Mouse (Mus musculus) ES-CJ7 (cell line): ENCODE measurements around the gene Gdf9.
A peak's percentile ranks its signal among the peaks of the same experiment; 100 is the strongest.
"Not testable (repeated sequence)": the region's sequence is repeated elsewhere in the genome, so short reads cannot be mapped to it uniquely, and the experiment has no call there.

Source experiments
- DNase-seq: peaks from one replicate; pipeline ENCODE4 v3.0.0; 2011; ENCODE audit warnings: low read depth, low spot score

Gene Gdf9

GRCm38 (mm10) chr11:53430670-53431346 lies at the start of gene Gdf9, which contains the start of gene Uqcrq:
Gene Gdf9 (plus strand): TSS chr11:53431023.
Gene Uqcrq (minus strand): TSS chr11:53430831.
- DNase-seq, result peak; percentile 100

DNA sequence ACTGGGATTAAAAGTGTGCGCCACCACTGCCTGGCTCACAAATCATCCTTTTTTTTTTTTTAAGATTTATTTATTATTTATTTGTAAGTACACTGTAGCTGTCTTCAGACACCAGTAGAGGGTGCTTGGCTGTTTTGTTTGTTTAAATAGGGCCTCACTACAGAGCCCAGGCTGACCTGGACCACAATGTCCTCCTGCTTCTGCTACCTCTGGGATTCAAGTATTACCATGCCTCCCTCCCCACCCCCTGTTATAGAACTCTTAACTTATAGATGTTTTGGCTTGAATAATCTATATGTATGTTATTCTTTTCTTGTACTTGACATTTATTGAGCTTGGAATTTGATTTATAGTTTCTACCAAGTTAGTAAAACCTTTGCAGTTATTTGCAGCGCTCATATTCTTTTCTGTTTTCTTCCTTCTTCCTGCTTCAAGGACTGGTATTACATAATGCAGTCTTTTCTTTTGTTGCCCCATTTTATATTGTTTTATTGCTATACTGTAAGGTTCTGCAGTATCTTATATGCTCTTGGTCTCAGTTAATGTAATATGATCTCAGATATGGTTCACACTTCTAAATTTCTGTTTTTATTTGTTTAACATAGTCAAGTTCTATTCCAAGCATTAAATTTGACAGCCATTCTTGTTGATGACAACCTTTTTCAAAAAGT lies 46.9 kb upstream of the Gdf9 start:
- DNase-seq, result no peak

- DNase-seq, result no peak
Measured at GRCm38 (mm10) chr11:53393856-53394255, 37.0 kb upstream of the Gdf9 start.

DNA sequence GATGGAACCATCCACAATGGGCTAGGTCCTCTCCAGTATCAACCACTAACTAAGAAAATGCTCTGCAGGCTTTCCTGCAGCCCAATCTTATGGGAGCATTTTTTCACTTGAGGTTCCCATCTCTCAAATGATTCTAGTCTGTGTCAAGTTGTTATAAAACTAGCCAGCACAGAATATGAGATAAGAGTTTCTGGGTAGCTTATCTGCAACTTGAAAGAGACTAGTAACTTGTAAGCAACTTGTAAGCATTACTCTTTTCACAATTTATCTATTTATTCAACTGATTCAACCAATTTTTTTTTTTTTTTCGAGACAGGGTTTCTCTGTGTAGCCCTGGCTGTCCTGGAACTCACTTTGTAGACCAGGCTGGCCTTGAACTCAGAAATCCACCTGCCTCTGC lies 27.2 kb upstream of the Gdf9 start:
- no peak for DNase-seq

GRCm38 (mm10) chr11:53411738-53412137 lies 19.1 kb upstream of the Gdf9 start:
- peak; percentile 54 for DNase-seq

DNA sequence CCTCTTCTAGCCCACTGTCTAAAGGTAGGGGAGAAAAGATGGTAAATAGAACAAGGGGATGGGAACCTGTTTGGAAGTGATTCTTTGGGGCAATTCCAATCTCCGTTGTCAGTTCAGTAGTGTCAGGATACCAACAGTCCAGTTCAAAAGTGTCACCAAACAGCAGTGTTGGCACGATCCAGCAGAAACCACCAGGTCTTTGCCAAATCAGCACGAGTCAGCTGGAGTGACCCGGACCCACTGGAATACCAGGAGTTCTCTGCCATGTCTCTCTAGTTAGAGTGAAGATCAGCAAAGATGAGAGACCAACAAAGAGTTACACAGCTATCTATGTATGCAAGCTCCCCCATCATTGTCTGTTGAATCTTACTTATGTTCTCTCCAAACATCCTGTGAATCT lies 17.0 kb upstream of the Gdf9 start:
- no peak for DNase-seq

- no peak for DNase-seq
Measured at GRCm38 (mm10) chr11:53418048-53418447, 12.8 kb upstream of the Gdf9 start.

DNA sequence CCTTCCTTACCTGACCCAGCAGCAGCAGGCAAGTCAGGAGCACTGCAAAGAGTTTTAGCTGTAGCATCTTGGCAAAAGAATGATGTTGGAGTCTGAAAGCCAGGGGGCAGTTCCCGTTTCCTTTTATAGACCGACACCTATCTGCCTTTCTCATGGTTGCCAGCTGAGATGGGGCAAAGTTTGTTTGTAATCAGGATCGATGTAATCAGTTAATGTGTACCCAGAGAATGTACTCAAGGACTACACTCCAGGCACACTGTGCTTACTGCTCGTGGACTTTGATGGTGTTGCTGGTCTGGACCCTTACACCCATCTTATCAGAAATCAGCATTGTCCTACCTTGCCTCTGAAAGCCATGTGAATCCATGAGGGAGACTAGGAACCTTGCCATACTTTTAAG lies 7.8 kb upstream of the Gdf9 start, which contains the start of gene Leap2:
TSS of gene Leap2 (minus strand) at position 135 of the 400 bp plus-strand sequence.
- DNase-seq, result no peak

- no peak for DNase-seq
Measured at GRCm38 (mm10) chr11:53424826-53425225, 6.0 kb upstream of the Gdf9 start.

DNA sequence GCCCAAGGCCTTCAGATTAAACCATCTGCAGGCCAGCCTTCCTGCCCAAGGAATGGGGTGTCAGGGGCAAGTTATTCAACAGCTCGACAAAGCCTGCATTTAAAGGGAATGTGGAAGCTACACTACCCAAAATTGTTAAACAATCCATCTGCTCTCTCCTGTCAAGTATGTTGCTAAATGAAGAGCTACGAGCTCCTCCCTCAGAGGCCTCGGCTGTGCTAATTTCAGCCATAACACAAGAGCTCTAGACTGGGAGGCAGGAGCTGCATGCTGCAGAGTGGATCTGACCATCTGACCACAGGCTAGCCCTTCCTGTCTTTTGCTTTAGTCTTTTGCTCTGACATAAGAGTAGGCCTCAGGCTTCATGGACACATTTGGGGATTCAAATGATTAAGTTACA lies 5.6 kb upstream of the Gdf9 start:
- DNase-seq, result no peak

DNA sequence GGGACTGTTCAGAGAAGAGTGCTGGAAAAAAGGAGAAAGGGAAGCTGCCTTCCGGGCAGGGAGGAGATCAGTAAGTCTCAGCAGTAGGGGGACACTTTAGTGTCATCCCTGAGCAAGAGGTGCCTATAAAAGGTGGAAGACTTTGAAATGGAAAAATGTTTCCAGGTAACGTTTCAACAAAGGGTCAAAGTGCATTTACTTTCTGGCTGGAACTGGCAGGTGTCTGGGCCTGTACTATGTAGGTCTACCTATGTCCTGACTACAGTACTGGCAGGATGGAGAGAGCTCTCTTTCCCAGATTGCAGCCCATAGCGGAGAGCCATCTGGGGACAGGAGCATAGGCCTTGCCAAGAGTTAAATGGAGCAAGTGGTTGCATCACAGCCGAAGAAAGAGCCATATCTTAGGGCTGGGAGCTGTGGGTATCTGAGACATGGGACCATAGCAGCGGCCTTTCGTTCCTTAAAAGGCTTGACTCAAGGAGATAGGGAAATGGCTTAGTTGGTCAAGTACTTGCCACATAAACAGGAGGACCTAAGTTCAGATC lies 5.0 kb upstream of the Gdf9 start:
- DNase-seq, result no peak

DNA sequence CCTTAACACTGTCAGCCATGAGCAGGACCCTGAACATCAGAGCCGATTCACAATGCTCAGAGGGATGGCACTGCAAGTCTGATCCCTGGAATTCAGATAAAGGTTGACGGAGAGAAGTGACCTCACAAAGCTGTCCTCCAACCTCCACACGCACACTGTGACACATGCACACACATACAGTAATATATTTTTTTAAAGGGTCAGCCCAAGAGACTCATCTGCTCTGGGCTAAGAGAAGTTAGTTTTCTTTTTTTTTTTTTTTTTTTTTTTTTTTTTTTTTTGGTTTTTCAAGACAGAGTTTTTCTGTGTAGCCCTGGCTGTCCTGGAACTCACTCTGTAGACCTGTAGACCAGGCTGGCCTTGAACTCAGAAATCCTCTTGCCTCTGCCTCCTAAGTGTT lies 3.9 kb upstream of the Gdf9 start:
- not testable (repeated sequence) for DNase-seq

- DNase-seq, result no peak
Measured at GRCm38 (mm10) chr11:53427993-53428715, 2.7 kb upstream of the Gdf9 start.

DNA sequence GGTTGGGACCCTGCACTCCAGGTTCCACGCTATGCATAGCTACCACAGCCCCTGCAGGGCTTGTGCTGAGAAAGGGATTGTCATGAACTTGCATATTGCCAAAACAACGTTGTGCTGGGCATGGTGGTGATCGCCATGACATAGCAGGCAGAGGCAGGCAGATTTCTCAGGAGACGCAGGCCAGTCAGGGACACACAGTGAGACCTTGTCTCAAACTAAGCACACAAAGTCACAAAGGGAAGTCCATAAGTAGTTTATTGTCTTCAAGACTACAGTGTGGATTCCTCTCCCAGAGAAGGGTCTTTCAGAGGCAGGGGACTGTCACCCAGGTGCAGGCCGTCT lies 2.1 kb upstream of the Gdf9 start:
- no peak for DNase-seq

- DNase-seq, result peak; percentile 42
Measured at GRCm38 (mm10) chr11:53429182-53429581, 1.6 kb upstream of the Gdf9 start.

DNA sequence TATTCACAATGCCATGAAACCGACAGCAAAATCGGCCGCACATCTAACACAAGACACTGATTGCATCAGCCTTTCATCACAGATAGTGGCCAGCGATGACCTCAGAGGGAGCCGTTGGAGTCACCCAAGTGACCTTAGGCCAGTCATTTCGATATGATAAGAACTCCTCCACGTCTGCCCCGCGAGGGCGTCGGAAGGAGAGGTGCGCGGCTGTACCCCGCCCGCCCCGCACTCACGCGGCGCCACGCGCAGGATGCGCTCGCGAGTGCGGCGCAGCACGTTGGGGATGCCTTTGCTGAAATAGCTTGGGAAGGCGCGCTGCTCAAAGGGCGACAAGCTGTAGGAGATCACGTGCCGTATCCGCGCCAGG lies 538 bp upstream of the Gdf9 start:
- DNase-seq, result no peak

DNA sequence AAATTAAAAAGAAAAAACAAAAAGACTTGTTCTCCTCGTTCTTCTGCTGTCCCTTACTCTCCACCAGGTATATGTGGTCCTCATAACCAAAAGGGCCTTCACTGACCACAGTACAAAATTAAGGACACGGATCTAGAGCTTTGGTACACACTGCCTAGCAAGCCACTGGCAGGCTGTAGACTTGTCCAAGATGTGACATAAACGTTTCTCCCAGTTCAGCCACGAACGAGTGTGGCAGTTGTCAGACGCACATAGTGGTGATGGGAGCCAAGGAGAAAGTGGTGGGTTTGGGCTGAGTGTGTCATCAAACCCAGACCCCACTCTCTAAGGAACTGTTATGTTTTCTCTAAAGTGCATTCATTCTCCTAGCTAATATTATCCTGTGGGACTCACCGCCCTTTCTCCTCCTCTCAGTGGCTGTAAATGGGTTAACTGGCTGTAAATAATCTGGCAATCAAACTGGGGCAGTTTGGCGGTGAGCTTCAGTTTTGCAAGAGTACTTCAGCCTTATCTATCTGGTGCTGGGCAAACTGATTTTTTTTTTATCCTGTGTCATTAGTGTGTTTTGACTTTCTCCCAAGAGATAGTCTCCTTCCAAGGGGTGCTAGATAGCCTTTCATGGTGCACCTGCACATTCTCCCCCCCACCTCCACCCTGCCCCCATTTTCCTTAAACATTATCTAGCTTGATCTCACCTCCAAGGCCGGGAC lies 679 bp downstream of the Gdf9 start:
- no peak for DNase-seq

- DNase-seq, result no peak
Measured at GRCm38 (mm10) chr11:53433057-53433456, 2.2 kb downstream of the Gdf9 start.

- DNase-seq, result peak; percentile 51
Measured at GRCm38 (mm10) chr11:53435504-53435903, 4.7 kb downstream of the Gdf9 start.

DNA sequence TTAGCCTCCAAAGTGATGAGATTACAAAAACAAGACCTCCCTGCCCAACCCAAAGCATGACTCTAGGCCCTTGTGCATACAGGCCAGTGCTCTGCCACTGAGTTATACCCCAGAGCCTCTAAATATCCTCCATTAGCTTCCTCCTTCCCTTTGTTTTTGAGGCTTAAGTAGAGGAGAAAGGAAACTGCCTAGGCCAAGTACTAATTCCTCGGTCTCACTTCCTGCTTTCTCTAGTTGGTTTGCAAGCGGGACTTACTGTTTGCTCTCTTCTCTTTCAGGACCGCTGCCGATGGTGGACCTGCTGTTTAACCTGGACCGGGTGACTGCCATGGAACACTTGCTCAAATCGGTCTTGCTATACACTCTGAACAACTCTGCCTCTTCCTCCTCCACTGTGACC lies 5.5 kb downstream of the Gdf9 start:
- DNase-seq, result no peak

GRCm38 (mm10) chr11:53441921-53442320 lies 11.1 kb downstream of the Gdf9 start:
- DNase-seq, result no peak

DNA sequence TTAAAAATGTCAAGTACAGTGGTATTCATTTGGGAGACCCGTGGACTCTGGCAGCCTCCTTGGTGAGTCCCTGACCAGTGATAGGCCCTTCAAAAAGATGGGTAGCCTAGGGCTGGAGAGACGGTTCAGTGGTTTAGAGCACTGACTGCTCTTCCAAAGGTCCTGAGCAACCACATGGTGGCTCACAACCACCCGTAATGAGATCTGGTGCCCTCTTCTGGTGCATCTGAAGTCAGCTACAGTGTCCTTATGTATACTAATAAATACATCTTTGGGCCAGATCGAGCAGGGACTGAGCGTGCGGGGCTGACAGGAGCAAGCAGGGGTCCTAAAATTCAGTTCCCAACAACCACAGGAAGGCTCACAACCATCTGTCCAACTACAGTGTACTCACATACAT lies 13.0 kb downstream of the Gdf9 start:
- peak; percentile 64 for DNase-seq
